Mouse (Mus musculus) CH12.LX (cell line): ENCODE data around the gene Extl2. TPM values are rescaled to one million over a fixed set of nuclear protein-coding genes. Genes with fewer than 3 reads are reported as not detected.

Source experiments
- DNase-seq: peaks from one replicate; pipeline ENCODE4 v3.0.0-alpha.2; 2013; ENCODE audit errors: extremely low read depth
- H3K27ac ChIP-seq: 2 replicates; pipeline ENCODE4 v1.5.1; 2012; ENCODE audit warnings: low read depth, mild to moderate bottlenecking, control low read depth, moderate library complexity; ENCODE audit not compliant: insufficient read depth
- H3K27me3 ChIP-seq: replicated peaks from 2 replicates; pipeline ENCODE3; 2012; ENCODE audit warnings: inconsistent platforms
- H3K36me3 ChIP-seq, 2 experiments: replicated peaks in 1 of 2; 2 replicates each; pipeline versions ENCODE3 to v1.6.1; 2012; ENCODE audit warnings: inconsistent platforms in 1 of 2, low read length in 1 of 2, mild to moderate bottlenecking in 1 of 2, mixed read lengths in 1 of 2, moderate library complexity in 1 of 2; ENCODE audit not compliant: control insufficient read depth in 1 of 2, insufficient read depth in 1 of 2
- H3K4me1 ChIP-seq, 2 experiments: 2 replicates each; pipeline ENCODE4 v1.6.1; 2012; ENCODE audit warnings: inconsistent platforms in 1 of 2, moderate library complexity in 1 of 2; ENCODE audit not compliant: insufficient read depth in 2 of 2, control insufficient read depth in 1 of 2
- H3K4me2 ChIP-seq: 2 replicates; pipeline ENCODE4 v1.6.1; 2012; ENCODE audit warnings: low read depth, mild to moderate bottlenecking, control low read depth; ENCODE audit not compliant: poor library complexity, insufficient read depth, severe bottlenecking
- H3K4me3 ChIP-seq, 3 experiments: fragments of 150-350 bp in 1 of 3; sonication (generic) in 1 of 3; replicated peaks in 1 of 3; 2 replicates each; pipeline versions ENCODE3 to v1.5.1; 2011 to 2012; ENCODE audit warnings: low read depth in 2 of 3, low read length in 2 of 3, mild to moderate bottlenecking in 2 of 3, moderate library complexity in 2 of 3, control low read depth in 1 of 3, improper control_type of control experiment in 1 of 3, inconsistent platforms in 1 of 3, mixed read lengths in 1 of 3; ENCODE audit not compliant: poor library complexity in 1 of 3
- H3K79me2 ChIP-seq: replicated peaks from 2 replicates; pipeline ENCODE4 v1.6.1; 2012; ENCODE audit warnings: mild to moderate bottlenecking, moderate library complexity; ENCODE audit not compliant: control insufficient read depth, poor library complexity, insufficient read depth, severe bottlenecking; ENCODE audit errors: extremely low read depth
- H3K9ac ChIP-seq: 2 replicates; pipeline ENCODE4 v1.6.1; 2012; ENCODE audit warnings: low read depth, mild to moderate bottlenecking, control low read depth, moderate library complexity; ENCODE audit not compliant: insufficient read depth
- H3K9me3 ChIP-seq: replicated peaks from 2 replicates; pipeline ENCODE3; 2012; ENCODE audit warnings: low read length, inconsistent platforms, mixed read lengths
- BHLHE40 ChIP-seq: IDR thresholded peaks from 2 replicates; pipeline ENCODE4 v1.6.1; 2011; ENCODE audit warnings: mild to moderate bottlenecking, low read depth, low read length, improper control_type of control experiment
- CHD2 ChIP-seq: IDR thresholded peaks from 2 replicates; pipeline ENCODE4 v1.6.1; 2011; ENCODE audit warnings: low read length, improper control_type of control experiment
- CTCF ChIP-seq, 2 experiments: IDR thresholded peaks in 1 of 2; conservative IDR thresholded peaks in 1 of 2; 2 replicates each; pipeline ENCODE4 v1.5.1; 2011 to 2012; ENCODE audit warnings: low read depth in 2 of 2, low read length in 2 of 2, improper control_type of control experiment in 1 of 2, inconsistent platforms in 1 of 2, mild to moderate bottlenecking in 1 of 2, moderate library complexity in 1 of 2
- E2F4 ChIP-seq: IDR thresholded peaks from 2 replicates; pipeline ENCODE4 v1.6.1; 2011; ENCODE audit warnings: low read depth, low read length, improper control_type of control experiment; ENCODE audit not compliant: insufficient replicate concordance
- EP300 ChIP-seq: IDR thresholded peaks from 2 replicates; pipeline ENCODE4 v1.6.1; 2011; ENCODE audit warnings: low read length, improper control_type of control experiment
- HCFC1 ChIP-seq: IDR thresholded peaks from 2 replicates; pipeline ENCODE4 v1.6.1; 2012; ENCODE audit warnings: low read depth, mild to moderate bottlenecking, inconsistent platforms, low read length, improper control_type of control experiment
- IRF4 ChIP-seq: IDR thresholded peaks from 2 replicates; pipeline ENCODE4 v1.6.1; 2014; ENCODE audit warnings: low read depth, mild to moderate bottlenecking, inconsistent platforms, low read length, improper control_type of control experiment
- JUN ChIP-seq: IDR thresholded peaks from 2 replicates; pipeline ENCODE4 v1.6.1; 2011; ENCODE audit warnings: low read depth, mild to moderate bottlenecking, low read length, improper control_type of control experiment, moderate library complexity; ENCODE audit not compliant: insufficient read depth
- JUND ChIP-seq: conservative IDR thresholded peaks from 2 replicates; pipeline ENCODE4 v1.6.1; 2011; ENCODE audit warnings: low read depth, low read length, improper control_type of control experiment
- MEF2A ChIP-seq: IDR thresholded peaks from 2 replicates; pipeline ENCODE4 v1.6.1; 2014; ENCODE audit warnings: low read depth, mild to moderate bottlenecking, inconsistent platforms, low read length, improper control_type of control experiment, borderline replicate concordance
- MXI1 ChIP-seq: IDR thresholded peaks from 2 replicates; pipeline ENCODE4 v1.6.1; 2011; ENCODE audit warnings: mild to moderate bottlenecking, low read depth, low read length, improper control_type of control experiment
- MYC ChIP-seq: IDR thresholded peaks from 2 replicates; pipeline ENCODE4 v1.6.1; 2011; ENCODE audit warnings: low read depth, mild to moderate bottlenecking, improper control_type of control experiment, low read length
- NELFE ChIP-seq: IDR thresholded peaks from 2 replicates; pipeline ENCODE4 v1.6.1; 2011; ENCODE audit warnings: low read depth, low read length, improper control_type of control experiment
- NRF1 ChIP-seq: IDR thresholded peaks from 2 replicates; pipeline ENCODE4 v1.6.1; 2014; ENCODE audit warnings: low read depth, mild to moderate bottlenecking, inconsistent platforms, low read length, improper control_type of control experiment, moderate library complexity
- POLR2AphosphoS2 ChIP-seq: IDR thresholded peaks from 2 replicates; pipeline ENCODE4 v1.6.1; 2011; ENCODE audit warnings: low read depth, low read length, improper control_type of control experiment
- RCOR1 ChIP-seq: conservative IDR thresholded peaks from 2 replicates; pipeline ENCODE4 v1.6.1; 2012; ENCODE audit warnings: low read depth, mild to moderate bottlenecking, inconsistent platforms, low read length, improper control_type of control experiment
- SIN3A ChIP-seq: IDR thresholded peaks from 2 replicates; pipeline ENCODE4 v1.6.1; 2012; ENCODE audit warnings: low read length, improper control_type of control experiment, inconsistent platforms
- SMC3 ChIP-seq: IDR thresholded peaks from 2 replicates; pipeline ENCODE4 v1.6.1; 2011; ENCODE audit warnings: low read depth, low read length, improper control_type of control experiment
- TBP ChIP-seq: conservative IDR thresholded peaks from 2 replicates; pipeline ENCODE4 v1.6.1; 2011; ENCODE audit warnings: low read depth, low read length, improper control_type of control experiment
- TCF12 ChIP-seq: IDR thresholded peaks from 2 replicates; pipeline ENCODE4 v1.6.1; 2014; ENCODE audit warnings: low read depth, mild to moderate bottlenecking, inconsistent platforms, low read length, improper control_type of control experiment
- USF1 ChIP-seq: IDR thresholded peaks from 2 replicates; pipeline ENCODE4 v1.6.1; 2014; ENCODE audit warnings: low read depth, mild to moderate bottlenecking, inconsistent platforms, low read length, improper control_type of control experiment
- ZC3H11A ChIP-seq: IDR thresholded peaks from 2 replicates; pipeline ENCODE4 v1.6.1; 2012; ENCODE audit warnings: low read depth, mild to moderate bottlenecking, inconsistent platforms, low read length, improper control_type of control experiment
- ZKSCAN1 ChIP-seq: IDR thresholded peaks from 2 replicates; pipeline ENCODE4 v1.6.1; 2012; ENCODE audit warnings: low read depth, inconsistent platforms, low read length, improper control_type of control experiment, borderline replicate concordance
- ZMIZ1 ChIP-seq: IDR thresholded peaks from 2 replicates; pipeline ENCODE4 v1.6.1; 2012; ENCODE audit warnings: low read depth, mild to moderate bottlenecking, inconsistent platforms, low read length, improper control_type of control experiment
- ZNF384 ChIP-seq: IDR thresholded peaks from 2 replicates; pipeline ENCODE4 v1.6.1; 2012; ENCODE audit warnings: low read depth, low read length, improper control_type of control experiment, inconsistent platforms
- dilution Hi-C: fragments of 300-500 bp; cut with MboI; formaldehyde crosslinking; loops from 2 replicates; pipeline ENCODE4 v1.14.3; 2020; ENCODE audit warnings: low sequenced_read_pairs; ENCODE audit not compliant: extremely low pct_unique_long_range_greater_than_20kb, extremely low pct_ligation_motif_present
- in situ Hi-C: fragments of 300-500 bp; cut with MboI; formaldehyde crosslinking; loops from 3 replicates; pipeline ENCODE4 v1.14.3; 2019; ENCODE audit warnings: low sequenced_read_pairs, low pct_ligation_motif_present, low pct_unique_long_range_greater_than_20kb, mixed read lengths
- polyA plus RNA-seq: library from polyadenylated mRNA; unstranded; fragments of >175 nt; gene quantifications from 2 replicates; pipeline ENCODE4 v1.2.1, GENCODE M21; 2012; ENCODE audit warnings: low read depth; ENCODE audit not compliant: insufficient read length
- total RNA-seq, 2 experiments: library from RNA; depleted of rRNA; stranded (reverse); fragments of 300-350 nt in 1 of 2; fragments of >200 nt in 1 of 2; gene quantifications; 2 replicates each; pipeline ENCODE4 v1.2.3; 2012 to 2014

Gene Extl2
- total and polyA plus RNA-seq, 3 experiments = 8.1 to 12.0 (median 11.2) TPM

- Histone ChIP-seq H3K79me2 (peaks cover 17% of the 10 kb centered on the region), H3K27ac (no peak overlapping the region), H3K4me2 (no peak overlapping the region), H3K36me3 (peaks cover 27 to 75% of the 10 kb centered on the region in 2 experiments), H3K9me3 (peaks cover 2% of the 10 kb centered on the region), H3K9ac (no peak overlapping the region), H3K27me3 (no peaks in the 10 kb centered on the region), H3K4me1 (peaks cover 0 to 17% of the 10 kb centered on the region in 2 experiments; a peak in 1 of 4 replicates), H3K4me3 (no peak overlapping the region)
- dilution Hi-C loops = no loop called here
- no peak for TF ChIP-seq BHLHE40
- no peak for TF ChIP-seq ZC3H11A
- TF ChIP-seq MEF2A = no peak
- no peak for TF ChIP-seq POLR2AphosphoS2
- no peak for TF ChIP-seq TCF12
- TF ChIP-seq MYC = no peak
- no peak for TF ChIP-seq EP300
- no peak for DNase-seq
- in situ Hi-C loops = no loop called here
Measured at GRCm38 (mm10) chr3:115992588-115992987, 14.7 kb upstream of the Extl2 start.

GRCm38 (mm10) chr3:115993025-115993424, 14.2 kb upstream of the Extl2 start:
- no peak overlapping the region for H3K27ac ChIP-seq
- dilution Hi-C loops (no loop called here), in situ Hi-C loops (no loop called here)
- H3K4me2 ChIP-seq = no peak overlapping the region
- DNase-seq = no peak
- no peak overlapping the region for H3K9ac ChIP-seq
- H3K4me1 ChIP-seq = peaks cover 0 to 17% of the 10 kb centered on the region in 2 experiments; a peak in 1 of 4 replicates
- H3K4me3 ChIP-seq = no peak overlapping the region
- TF ChIP-seq JUND (no peak), MXI1 (no peak), JUN (no peak), BHLHE40 (no peak), CTCF (conservative IDR thresholded peaks at IDR 0.05 in 1 of 2, IDR thresholded peaks at IDR 0.05 in 1 of 2; ENCODE audit: low read depth in 2 of 2, low read length in 2 of 2) (no peak), ZMIZ1 (no peak)
- no peaks in the 10 kb centered on the region for H3K27me3 ChIP-seq
- peaks cover 5% of the 10 kb centered on the region for H3K9me3 ChIP-seq
- peaks cover 17% of the 10 kb centered on the region for H3K79me2 ChIP-seq
- H3K36me3 ChIP-seq = peaks cover 30 to 76% of the 10 kb centered on the region in 2 experiments

- Histone ChIP-seq H3K27ac (no peak overlapping the region), H3K4me1 (peaks cover 0 to 21% of the 10 kb centered on the region in 2 experiments; a peak in 1 of 4 replicates)
- peak; percentile 42 for DNase-seq
- no peak for TF ChIP-seq USF1
- TF ChIP-seq NELFE = no peak
- TF ChIP-seq ZKSCAN1 = no peak
- TF ChIP-seq EP300 = 0 out of 2 replicates have a peak, but pooled peaks have one; percentile 31
- no peak for TF ChIP-seq E2F4
- TF ChIP-seq JUND = peak; percentile 55; the same call in 1 of the 2 replicates
- no peak for TF ChIP-seq BHLHE40
- no peak for TF ChIP-seq TBP
- no peak for TF ChIP-seq CHD2
- TF ChIP-seq ZNF384 = no peak
- TF ChIP-seq ZC3H11A = no peak
- no peak for TF ChIP-seq SMC3
- 0 out of 2 replicates have a peak, but pooled peaks have one; percentile 9 for TF ChIP-seq JUN
- TF ChIP-seq NRF1 = no peak
- no peak for TF ChIP-seq HCFC1
- TF ChIP-seq ZMIZ1 = no peak
- TF ChIP-seq IRF4 = no peak
- no peak for TF ChIP-seq RCOR1
- TF ChIP-seq SIN3A = no peak
- TF ChIP-seq, all 38 proteins: peak for 3
- Histone ChIP-seq H3K36me3 (peaks cover 32 to 74% of the 10 kb centered on the region in 2 experiments), H3K27me3 (no peaks in the 10 kb centered on the region), H3K9me3 (peaks cover 17% of the 10 kb centered on the region), H3K4me3 (no peak overlapping the region), H3K4me2 (no peak overlapping the region), H3K9ac (no peak overlapping the region), H3K79me2 (peaks cover 17% of the 10 kb centered on the region)
- in situ Hi-C loops (no loop called here), dilution Hi-C loops (no loop called here)
Measured at GRCm38 (mm10) chr3:115996929-115997328, 10.3 kb upstream of the Extl2 start.
